Mouse (Mus musculus) olfactory bulb, adult 2 months (tissue): ENCODE results near the gene Pelp1. TPM values are rescaled to one million over a fixed set of nuclear protein-coding genes. Genes with fewer than 3 reads are reported as not detected.

Experiments used
- H3K27ac ChIP-seq: fragments of 200-500 bp; 2 replicates; pipeline ENCODE4 v1.5.1; 2012; ENCODE audit warnings: low read depth, low read length; ENCODE audit not compliant: insufficient read depth
- H3K4me1 ChIP-seq: fragments of 200-500 bp; 2 replicates; pipeline ENCODE4 v1.6.1; 2012; ENCODE audit warnings: low read length; ENCODE audit not compliant: control insufficient read depth, insufficient read depth
- H3K4me3 ChIP-seq: fragments of 200-500 bp; 2 replicates; pipeline ENCODE4 v1.5.1; 2012; ENCODE audit warnings: mild to moderate bottlenecking, low read depth, low read length, moderate library complexity; ENCODE audit not compliant: insufficient read depth
- CTCF ChIP-seq: fragments of 200-500 bp; IDR thresholded peaks from 2 replicates; pipeline ENCODE4 v1.5.1; 2012; ENCODE audit warnings: low read depth, mild to moderate bottlenecking, low read length, moderate library complexity; ENCODE audit not compliant: insufficient read depth
- POLR2A ChIP-seq: fragments of 200-500 bp; IDR thresholded peaks from 2 replicates; pipeline ENCODE4 v1.6.1; 2012; ENCODE audit warnings: mild to moderate bottlenecking, low read depth, low read length, moderate library complexity; ENCODE audit not compliant: insufficient read depth
- WGBS: fragments of 180-500 bp; shearing (Covaris S2); methylation state at CpG from one replicate; pipeline ENCODE4 v1.1.7; 2018; 5-methylcytosine and 5-hydroxymethylcytosine counted together
- polyA plus RNA-seq: library from polyadenylated mRNA; stranded (reverse); fragments of >200 nt; gene quantifications from 2 replicates; pipeline ENCODE4 v1.2.4, GENCODE M21; 2012; ENCODE audit warnings: low replicate concordance; ENCODE audit not compliant: missing spikeins, insufficient read depth, insufficient read length

Pelp1 gene
- polyA plus RNA-seq, 1 experiment, result not detected

- Histone ChIP-seq H3K4me3 (no peak within 1 kb of the TSS), H3K4me1 (peaks cover 8% of the 10 kb centered on the region; the same call in 1 of the 2 replicates), H3K27ac (no peak within 1 kb of the TSS)
- 1% methylated on average over 19 of the region's 19 CpGs for WGBS
- TF ChIP-seq CTCF (no peak), POLR2A (no peak)
Observed at GRCm38 (mm10) chr11:70351868-70352267, 58.0 kb downstream of the Pelp1 start, which contains the start of gene Alox15. Alox15 (minus strand) TSS chr11:70352031.

- Histone ChIP-seq H3K4me3 (no peak overlapping the region), H3K27ac (no peak overlapping the region), H3K4me1 (peaks cover 8% of the 10 kb centered on the region; the same call in 1 of the 2 replicates)
- no peak for TF ChIP-seq CTCF
- no peak for TF ChIP-seq POLR2A
- 84% methylated on average over 9 of the region's 9 CpGs for WGBS
Observed at GRCm38 (mm10) chr11:70348630-70349029, 61.2 kb downstream of the Pelp1 start.

DNA sequence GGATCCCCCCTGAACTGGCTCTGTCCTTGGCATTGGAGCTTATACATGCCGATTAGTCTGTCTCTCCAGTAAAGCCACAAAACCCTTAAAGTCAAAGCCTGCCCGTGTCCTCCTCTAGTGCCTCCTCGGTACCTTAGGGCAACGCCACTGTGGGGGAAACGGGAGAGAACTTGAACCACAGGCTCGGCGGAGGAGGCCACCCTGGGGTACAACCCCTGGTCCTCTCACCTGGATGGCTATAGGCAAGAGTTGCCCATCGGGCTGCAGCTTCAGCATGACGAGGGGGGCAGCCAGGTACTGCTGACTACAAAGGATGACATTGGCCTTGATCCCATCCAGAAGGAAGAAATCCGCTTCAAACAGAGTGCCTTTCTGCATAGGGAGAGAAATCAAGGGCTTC is 62.0 kb downstream of the Pelp1 start:
- Histone ChIP-seq H3K4me3 (no peak overlapping the region), H3K27ac (no peak overlapping the region), H3K4me1 (peaks cover 8% of the 10 kb centered on the region; the same call in 1 of the 2 replicates)
- TF ChIP-seq POLR2A (no peak), CTCF (no peak)
- 85% methylated on average over 10 of the region's 10 CpGs for WGBS

DNA sequence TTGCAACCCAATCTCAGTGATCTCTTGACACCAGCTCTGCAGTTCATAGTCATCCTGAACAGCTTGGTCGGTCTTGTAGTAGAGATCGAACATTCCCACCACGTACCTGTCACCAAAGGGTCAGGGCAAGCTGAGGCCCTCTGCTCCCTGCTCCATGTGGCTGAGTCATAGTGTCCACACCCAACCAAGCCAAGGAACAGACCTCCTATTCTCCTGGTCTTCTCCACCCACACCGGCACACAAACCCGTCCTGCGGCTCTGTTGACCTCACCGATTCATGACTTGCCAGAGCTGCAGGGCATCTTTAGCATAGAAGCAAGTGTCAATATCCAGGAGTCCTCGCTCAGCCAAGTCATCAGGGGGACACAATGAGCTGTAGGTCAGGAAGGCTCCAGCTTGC is 64.3 kb downstream of the Pelp1 start:
- Histone ChIP-seq H3K4me3 (no peak overlapping the region), H3K4me1 (no peaks in the 10 kb centered on the region), H3K27ac (no peak overlapping the region)
- TF ChIP-seq POLR2A, result no peak
- no peak for TF ChIP-seq CTCF
- WGBS, result 95% methylated on average over 8 of the region's 8 CpGs

- Histone ChIP-seq H3K4me3 (no peak overlapping the region), H3K27ac (no peak overlapping the region), H3K4me1 (no peaks in the 10 kb centered on the region)
- WGBS, result 88% methylated on average over 10 of the region's 10 CpGs
- TF ChIP-seq POLR2A (no peak), CTCF (no peak)
Observed at GRCm38 (mm10) chr11:70345061-70345460, 64.8 kb downstream of the Pelp1 start.

Other genes starting within 250 kb of the Pelp1 start
- gene Slc16a11, start 197.3 kb downstream of the Pelp1 start, polyA plus RNA-seq, result not detected in 2 replicates
- not detected in 2 replicates for gene Slc16a13, start 189.0 kb downstream of the Pelp1 start, polyA plus RNA-seq
- gene Bcl6b, start 180.2 kb downstream of the Pelp1 start, polyA plus RNA-seq, result not detected in 2 replicates
- gene 0610010K14Rik, start 172.1 kb downstream of the Pelp1 start, polyA plus RNA-seq, result not detected in 2 replicates
- not detected in 2 replicates for gene Gm21988, start 170.2 kb downstream of the Pelp1 start, polyA plus RNA-seq
- gene Rnasek, start 170.2 kb downstream of the Pelp1 start, polyA plus RNA-seq, result not detected in 2 replicates
- not detected in 2 replicates for gene Alox12, start 154.7 kb downstream of the Pelp1 start, polyA plus RNA-seq
- gene Alox12e, start 87.4 kb downstream of the Pelp1 start, polyA plus RNA-seq, result not detected in 2 replicates
- not detected in 2 replicates for gene Alox15, start 58.0 kb downstream of the Pelp1 start, polyA plus RNA-seq
- not detected in 2 replicates for gene Arrb2, start 22.6 kb upstream of the Pelp1 start, polyA plus RNA-seq
- not detected in 2 replicates for gene Med11, start 41.9 kb upstream of the Pelp1 start, polyA plus RNA-seq
- not detected in 2 replicates for gene Zmynd15, start 49.4 kb upstream of the Pelp1 start, polyA plus RNA-seq
- not detected in 2 replicates for gene Cxcl16, start 50.0 kb upstream of the Pelp1 start, polyA plus RNA-seq
- gene Tm4sf5, start 95.2 kb upstream of the Pelp1 start, polyA plus RNA-seq, result not detected in 2 replicates
- not detected in 2 replicates for gene Vmo1, start 104.6 kb upstream of the Pelp1 start, polyA plus RNA-seq
- not detected in 2 replicates for gene Gltpd2, start 109.2 kb upstream of the Pelp1 start, polyA plus RNA-seq
- not detected in 2 replicates for gene Psmb6, start 115.3 kb upstream of the Pelp1 start, polyA plus RNA-seq
- not detected in 2 replicates for gene Gm40193, start 122.9 kb upstream of the Pelp1 start, polyA plus RNA-seq
- gene Pld2, start 130.0 kb upstream of the Pelp1 start, polyA plus RNA-seq, result not detected in 2 replicates
- gene Mink1, start 152.8 kb upstream of the Pelp1 start, polyA plus RNA-seq, result 190 TPM in 1 of 2 replicates, not detected in the other
- gene 4930544D05Rik, start 205.8 kb upstream of the Pelp1 start, polyA plus RNA-seq, result not detected in 2 replicates
- gene Chrne, start 209.2 kb upstream of the Pelp1 start, polyA plus RNA-seq, result not detected in 2 replicates
- not detected in 2 replicates for gene Gp1ba, start 229.1 kb upstream of the Pelp1 start, polyA plus RNA-seq
- gene Rnf167, start 237.2 kb upstream of the Pelp1 start, polyA plus RNA-seq, result not detected in 2 replicates
- not detected in 2 replicates for gene Slc25a11, start 237.4 kb upstream of the Pelp1 start, polyA plus RNA-seq
- gene Pfn1, start 244.6 kb upstream of the Pelp1 start, polyA plus RNA-seq, result 496 and 550 TPM in 2 replicates
- gene Eno3, start 247.2 kb upstream of the Pelp1 start, polyA plus RNA-seq, result not detected in 2 replicates